Mouse (Mus musculus): ENCODE data around the gene Nfix.

DNA sequence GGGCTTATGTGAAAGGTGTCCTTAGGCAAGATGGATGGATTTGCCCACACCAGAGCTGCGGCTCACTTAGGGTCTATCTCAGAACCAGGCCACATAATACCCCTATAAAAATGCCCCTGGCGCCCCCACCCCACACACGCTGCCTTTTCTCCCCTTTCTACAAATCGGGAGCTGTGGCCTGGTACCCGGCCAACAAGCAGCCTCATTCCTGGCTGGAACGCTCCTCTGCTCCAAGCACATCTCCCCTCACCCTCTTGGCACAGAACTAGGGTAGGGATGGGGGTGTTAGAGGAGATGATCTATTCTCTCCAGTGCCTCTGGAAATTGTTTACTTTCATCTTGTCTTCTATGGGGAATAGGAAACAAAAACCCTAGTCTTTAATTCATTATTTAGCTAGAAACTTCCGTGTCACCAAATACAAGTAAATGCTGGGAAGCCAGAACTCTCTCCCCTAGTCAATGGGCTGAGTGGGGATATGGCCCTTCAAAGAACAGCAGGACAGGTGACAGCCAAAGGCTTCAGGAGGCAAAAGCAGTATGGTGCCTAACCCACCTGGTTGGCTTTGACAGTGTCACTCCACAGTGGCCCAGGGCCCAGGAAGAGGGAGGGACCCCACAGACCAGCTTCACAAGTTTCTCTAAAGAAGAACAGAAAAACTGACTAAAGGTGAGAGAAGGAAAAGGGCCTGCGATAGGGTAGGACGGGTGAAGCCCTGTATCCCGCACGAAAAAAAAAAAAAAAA, 21.3 kb downstream of the Nfix start:
- no peak for TF ChIP-seq CTCF (IDR thresholded peaks at IDR 0.05; ENCODE audit: borderline replicate concordance, extremely low read depth, insufficient read depth, insufficient read length)
- no peak for TF ChIP-seq POLR2A (IDR thresholded peaks at IDR 0.05; ENCODE audit: borderline replicate concordance, extremely low read depth, insufficient read depth, insufficient read length, poor library complexity, severe bottlenecking)

All from brain, embryonic 14.5 days (tissue).